Mouse (Mus musculus) midbrain, postnatal 0 days (tissue): ENCODE data around the gene Ntrk3. TPM values are rescaled to one million over a fixed set of nuclear protein-coding genes. Genes with fewer than 3 reads are reported as not detected.

Experiments
- ATAC-seq: fragments of 200-750 bp; cut with Nextera tagmentation; 2 replicates; pipeline ENCODE4 v1.8.0; 2017; ENCODE audit warnings: moderate number of reproducible peaks, mild to moderate bottlenecking, moderate TSS enrichment, moderate library complexity; ENCODE audit not compliant: low FRiP score
- DNase-seq: peaks from one replicate; pipeline ENCODE4 v3.0.0-alpha.2; 2015; ENCODE audit warnings: low spot score
- H3K27ac ChIP-seq: fragments of 300-500 bp; sonication (generic); 2 replicates; pipeline ENCODE4 v1.5.1; 2014; ENCODE audit warnings: low read depth, mild to moderate bottlenecking, low read length, mixed read lengths
- H3K27me3 ChIP-seq: fragments of 300-500 bp; sonication (generic); 2 replicates; pipeline ENCODE4 v1.6.1; 2014; ENCODE audit warnings: low read length, control low read depth, mixed read lengths; ENCODE audit not compliant: insufficient read depth
- H3K36me3 ChIP-seq: fragments of 300-500 bp; sonication (generic); 2 replicates; pipeline ENCODE4 v1.6.1; 2014; ENCODE audit warnings: low read length, control low read depth, mixed read lengths; ENCODE audit not compliant: insufficient read depth
- H3K4me1 ChIP-seq: fragments of 300-500 bp; sonication (generic); 2 replicates; pipeline ENCODE4 v1.6.1; 2014; ENCODE audit warnings: mild to moderate bottlenecking, control low read depth, antibody characterized with exemption, low read length, mixed read lengths; ENCODE audit not compliant: insufficient read depth
- H3K4me2 ChIP-seq: fragments of 300-500 bp; sonication (generic); 2 replicates; pipeline ENCODE4 v1.6.1; 2014; ENCODE audit warnings: low read depth, mild to moderate bottlenecking, low read length, mixed read lengths; ENCODE audit not compliant: poor library complexity, severe bottlenecking
- H3K4me3 ChIP-seq: fragments of 300-500 bp; sonication (generic); 2 replicates; pipeline ENCODE4 v1.5.1; 2014; ENCODE audit warnings: low read depth, mild to moderate bottlenecking, low read length, moderate library complexity
- H3K9ac ChIP-seq: fragments of 300-500 bp; sonication (generic); replicated peaks from 2 replicates; pipeline ENCODE4 v1.6.1; 2014; ENCODE audit warnings: mild to moderate bottlenecking, low read length, moderate library complexity, mixed read lengths; ENCODE audit not compliant: poor library complexity, severe bottlenecking
- H3K9me3 ChIP-seq: fragments of 300-500 bp; sonication (generic); 2 replicates; pipeline ENCODE4 v1.6.1; 2016; ENCODE audit warnings: low read length, control low read depth
- CTCF ChIP-seq: IDR thresholded peaks from 2 replicates; pipeline ENCODE4 v1.5.1; 2016; ENCODE audit warnings: antibody characterized with exemption, mild to moderate bottlenecking
- WGBS: fragments of 180-500 bp; shearing (Covaris S2); extraction: QIAGEN DNeasy Blood & Tissue Kit; methylation state at CpG from one replicate; pipeline ENCODE4 v1.1.7; 2014; 5-methylcytosine and 5-hydroxymethylcytosine counted together
- polyA plus RNA-seq: library from polyadenylated mRNA; unstranded; fragments of >200 nt; fragmentation: Nextera tagmentation; extraction: Ambion mirVana; gene quantifications from 2 replicates; pipeline ENCODE4 v1.2.1, GENCODE M21; 2015
- total RNA-seq: library from RNA; depleted of rRNA; stranded (reverse); fragments of >200 nt; gene quantifications from 2 replicates; pipeline ENCODE4 v1.2.3, GENCODE M21; 2014; rRNA removed

The Ntrk3 gene
- total and polyA plus RNA-seq, 2 experiments from 2014 or later = 26.0 to 101 TPM

GRCm38 (mm10) chr7:78145251-78145650 lies 592.6 kb downstream of the Ntrk3 start:
- WGBS = 46% methylated on average over 4 of the region's 4 CpGs
- no peaks in the 10 kb centered on the region for H3K27me3 ChIP-seq
- H3K9ac ChIP-seq = no peak overlapping the region
- no peak overlapping the region for H3K4me2 ChIP-seq
- no peak overlapping the region for H3K27ac ChIP-seq
- ATAC-seq (no peak), DNase-seq (no peak)
- no peak overlapping the region for H3K4me3 ChIP-seq
- no peaks in the 10 kb centered on the region for H3K9me3 ChIP-seq
- no peaks in the 10 kb centered on the region for H3K4me1 ChIP-seq
- no peaks in the 10 kb centered on the region for H3K36me3 ChIP-seq
- no peak for TF ChIP-seq CTCF

DNA sequence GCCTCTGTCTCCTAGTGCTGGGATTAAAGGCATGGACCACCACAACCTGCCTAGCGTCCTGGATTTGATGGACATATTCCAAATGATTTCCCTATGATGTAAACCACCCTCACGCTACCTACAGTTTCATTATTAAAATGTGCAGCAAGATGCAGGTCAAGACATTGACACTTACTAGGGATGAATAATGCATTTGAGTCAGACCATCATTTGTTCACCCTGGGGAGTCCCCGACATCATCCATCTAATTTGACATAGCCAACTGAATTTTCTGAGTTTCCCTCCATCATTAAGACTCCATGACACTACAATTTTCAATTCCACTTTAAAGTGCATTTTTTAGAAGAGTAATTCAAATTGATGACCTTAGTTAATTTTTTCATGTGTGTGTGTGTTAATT lies 593.0 kb downstream of the Ntrk3 start:
- Histone ChIP-seq H3K36me3 (no peaks in the 10 kb centered on the region), H3K4me2 (no peak overlapping the region), H3K27me3 (no peaks in the 10 kb centered on the region), H3K9ac (no peak overlapping the region), H3K4me3 (no peak overlapping the region), H3K27ac (no peak overlapping the region), H3K4me1 (no peaks in the 10 kb centered on the region), H3K9me3 (no peaks in the 10 kb centered on the region)
- WGBS = 72% methylated on average over 3 of the region's 3 CpGs
- no peak for TF ChIP-seq CTCF
- DNase-seq = no peak
- no peak for ATAC-seq

DNA sequence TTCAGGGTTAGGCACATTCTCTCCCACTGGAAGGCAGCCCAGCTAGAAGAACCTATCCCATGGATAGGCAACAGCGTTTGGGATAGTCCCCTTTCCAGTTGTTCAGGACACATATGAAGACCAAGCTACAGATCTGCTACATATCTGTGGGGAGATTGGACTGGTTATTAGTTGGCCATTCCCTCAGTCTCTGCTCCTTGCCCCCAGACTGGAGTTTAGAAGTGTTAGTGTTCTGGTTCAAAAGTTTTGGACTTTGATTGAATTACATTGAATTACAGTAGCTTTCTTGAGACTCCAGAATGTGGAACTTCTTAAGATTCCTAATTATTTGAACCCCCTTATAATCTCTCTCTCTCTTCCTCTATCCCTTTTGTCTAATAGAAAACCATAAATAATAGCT lies 607.8 kb downstream of the Ntrk3 start:
- Histone ChIP-seq H3K9me3 (no peaks in the 10 kb centered on the region), H3K4me3 (no peak overlapping the region), H3K9ac (no peak overlapping the region), H3K36me3 (no peaks in the 10 kb centered on the region), H3K4me2 (no peak overlapping the region), H3K27me3 (no peaks in the 10 kb centered on the region), H3K4me1 (no peaks in the 10 kb centered on the region), H3K27ac (no peak overlapping the region)
- no peak for ATAC-seq
- 97% methylated on average over 1 of the region's 1 CpGs for WGBS
- no peak for DNase-seq
- TF ChIP-seq CTCF = no peak

Other genes starting within 250 kb of the Ntrk3 start
- gene Mrps11, start 45.1 kb upstream of the Ntrk3 start, total RNA-seq = 32.8 and 53.1 TPM in 2 replicates
- gene Mrps11, start 45.1 kb upstream of the Ntrk3 start, polyA plus RNA-seq = 56.8 and 68.1 TPM in 2 replicates
- 25.0 and 30.2 TPM in 2 replicates for gene Mrpl46, start 45.5 kb upstream of the Ntrk3 start, total RNA-seq
- gene Mrpl46, start 45.5 kb upstream of the Ntrk3 start, polyA plus RNA-seq = 66.1 and 66.4 TPM in 2 replicates
- gene Det1, start 109.3 kb upstream of the Ntrk3 start, total RNA-seq = 12.1 and 13.2 TPM in 2 replicates
- gene Det1, start 109.3 kb upstream of the Ntrk3 start, polyA plus RNA-seq = 5.8 and 6.2 TPM in 2 replicates
- gene Aen, start 157.8 kb upstream of the Ntrk3 start, total RNA-seq = 31.2 and 40.3 TPM in 2 replicates
- 48.5 and 53.2 TPM in 2 replicates for gene Aen, start 157.8 kb upstream of the Ntrk3 start, polyA plus RNA-seq
- 1.2 and 4.9 TPM in 2 replicates for gene Isg20, start 175.4 kb upstream of the Ntrk3 start, total RNA-seq
- gene Isg20, start 175.4 kb upstream of the Ntrk3 start, polyA plus RNA-seq = 0.57 and 1.4 TPM in 2 replicates